In genomic region chr16:81254875-81255274, GRCm38 (mm10) we compare ENCODE assay signal across 18 mouse cellular contexts. TPM values are rescaled to one million over a fixed set of nuclear protein-coding genes. Genes with fewer than 3 reads are reported as not detected.
"Had no signal": no experiment of that assay in that cellular context is flagged by ENCODE, and none has a peak within 500 bp of the region (broad histone marks: within the 10 kb centered on the region; RNA-seq: fewer than 3 reads in every experiment).

No protein-coding gene starts in this region.

- H3K4me2 ChIP-seq: neural tube, embryonic 13.5 days; stomach, embryonic 15.5 days had no signal

- H3K9ac ChIP-seq: neural tube, embryonic 13.5 days; stomach, embryonic 15.5 days had no signal

- H3K27me3 ChIP-seq: neural tube, embryonic 13.5 days; stomach, embryonic 15.5 days had no signal

- H3K4me1 ChIP-seq: neural tube, embryonic 13.5 days; stomach, embryonic 15.5 days had no signal

- H3K9me3 ChIP-seq: neural tube, embryonic 13.5 days; stomach, embryonic 15.5 days had no signal

- H3K4me3 ChIP-seq: neural tube, embryonic 13.5 days; stomach, embryonic 15.5 days had no signal

- H3K36me3 ChIP-seq: neural tube, embryonic 13.5 days; stomach, embryonic 15.5 days had no signal

- DNase-seq: retina, postnatal 1 day; right cerebral cortex, adult 18-20 months; right cerebral cortex, postnatal 14 days; right cerebral cortex, postnatal 25 days; right cerebral cortex, postnatal 4 days; spleen, adult 18-20 months; thymus, adult 18-20 months; thymus, adult 2 months; thymus, postnatal 14 days; thymus, postnatal 25 days; thymus, postnatal 36 days; thymus, postnatal 4 days had no signal

- H3K27ac ChIP-seq: neural tube, embryonic 13.5 days; stomach, embryonic 15.5 days; stomach, postnatal 0 days had no signal

RNA-seq across cellular contexts. Expression of gene Ncam2, which starts 54.4 kb away (rescaled TPM):
- polyA plus RNA-seq: small intestine, adult 2 months; spleen, adult 2 months; testis, adult 2 months; thymus, adult 2 months had no signal
